Mouse (Mus musculus): ENCODE results near the gene Sema7a. TPM values are rescaled to one million over a fixed set of nuclear protein-coding genes. Genes with fewer than 3 reads are reported as not detected.

Sema7a gene
- polyA plus RNA-seq, 1 experiment from 2014 or later: 0.38 TPM

DNA sequence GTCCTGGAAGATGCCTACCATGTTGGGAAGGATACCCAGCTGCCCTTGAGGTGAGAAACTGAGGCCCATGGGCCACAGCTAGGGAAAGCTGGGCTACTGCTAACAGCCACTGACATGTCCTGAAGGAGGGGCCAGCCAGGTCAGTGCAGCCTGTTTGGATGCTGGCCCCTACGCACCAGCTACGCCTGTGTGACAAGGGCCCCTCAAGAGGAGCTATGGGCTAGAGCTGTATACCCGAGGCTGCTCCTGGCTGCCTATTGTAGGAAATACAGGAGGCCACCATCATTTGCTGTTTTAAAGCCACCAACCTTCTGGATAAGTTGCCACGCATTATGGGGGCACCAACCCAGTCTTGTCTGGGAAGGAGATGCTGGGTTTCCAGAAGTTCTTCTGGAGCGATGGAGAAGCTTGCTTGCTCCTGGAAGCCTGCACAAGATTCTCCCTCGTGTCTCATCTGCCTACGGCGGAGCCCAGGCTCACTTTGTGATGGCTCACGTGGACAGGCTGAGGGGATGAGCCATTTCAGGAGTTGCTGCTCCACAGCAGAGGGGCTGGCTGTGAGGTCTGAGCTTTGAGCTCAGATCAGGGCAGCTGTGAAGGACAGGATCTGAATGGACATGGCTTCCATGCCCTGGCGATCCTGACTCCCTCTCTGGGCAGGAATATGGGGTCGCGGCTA is 68.6 kb downstream of the Sema7a start:
- H3K4me1 ChIP-seq (replicated peaks; ENCODE audit: control insufficient read depth, insufficient read depth, low read length): peaks cover 10% of the 10 kb centered on the region; the same call in 1 of the 2 replicates
- DNase-seq (ENCODE audit: low spot score): no peak
- H3K27ac ChIP-seq (ENCODE audit: low read depth): no peak overlapping the region
- H3K27me3 ChIP-seq (replicated peaks; ENCODE audit: control insufficient read depth, insufficient read depth, low read length): no peaks in the 10 kb centered on the region
- H3K36me3 ChIP-seq (ENCODE audit: control insufficient read depth, insufficient read depth, low read length): no peaks in the 10 kb centered on the region
- ATAC-seq (replicated peaks; ENCODE audit: low FRiP score, low TSS enrichment, low read depth): no peak
- no peak overlapping the region for H3K4me2 ChIP-seq (ENCODE audit: low read length)
- no peaks in the 10 kb centered on the region for H3K9me3 ChIP-seq (ENCODE audit: control insufficient read depth, low read length)
- H3K9ac ChIP-seq (ENCODE audit: low read length): no peak overlapping the region
- H3K4me3 ChIP-seq (ENCODE audit: low read depth, low read length): no peak overlapping the region
- 67% methylated on average over 12 of the region's 12 CpGs for WGBS

- H3K27ac ChIP-seq (ENCODE audit: low read depth): no peak overlapping the region
- H3K9ac ChIP-seq (ENCODE audit: low read length): no peak overlapping the region
- H3K4me2 ChIP-seq (ENCODE audit: low read length): no peak overlapping the region
- no peaks in the 10 kb centered on the region for H3K27me3 ChIP-seq (replicated peaks; ENCODE audit: control insufficient read depth, insufficient read depth, low read length)
- H3K36me3 ChIP-seq (ENCODE audit: control insufficient read depth, insufficient read depth, low read length): no peaks in the 10 kb centered on the region
- H3K9me3 ChIP-seq (ENCODE audit: control insufficient read depth, low read length): no peaks in the 10 kb centered on the region
- no peak overlapping the region for H3K4me3 ChIP-seq (ENCODE audit: low read depth, low read length)
- 10% methylated on average over 6 of the region's 6 CpGs for WGBS
- peaks cover 10% of the 10 kb centered on the region; the same call in 1 of the 2 replicates for H3K4me1 ChIP-seq (replicated peaks; ENCODE audit: control insufficient read depth, insufficient read depth, low read length)
- ATAC-seq (replicated peaks; ENCODE audit: low FRiP score, low TSS enrichment, low read depth) (peak; percentile 62; the same call in 1 of the 2 replicates), DNase-seq (ENCODE audit: low spot score) (no peak)
These were observed 69.1 kb downstream of the Sema7a start for GRCm38 (mm10) chr9:58009015-58009362.

DNA sequence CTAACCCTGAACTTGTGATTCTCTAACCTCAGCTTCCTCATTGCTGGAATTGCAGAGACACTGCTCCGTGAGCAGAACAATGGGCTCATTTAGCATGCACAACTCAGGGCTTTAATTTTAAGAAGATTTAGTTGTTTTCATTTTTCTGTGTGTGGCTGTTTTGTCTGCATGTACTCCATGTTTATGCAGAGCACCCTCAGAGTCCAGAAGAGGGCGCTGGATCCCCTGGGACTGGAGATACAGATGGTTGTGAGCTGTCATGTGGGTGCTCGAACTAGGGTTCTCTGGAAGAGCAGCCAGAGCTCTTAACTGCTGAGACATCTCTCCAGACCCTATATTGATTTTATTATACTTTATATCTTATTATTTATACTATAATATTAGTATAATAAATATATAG is 69.7 kb downstream of the Sema7a start:
- Histone ChIP-seq H3K36me3 (ENCODE audit: control insufficient read depth, insufficient read depth, low read length) (no peaks in the 10 kb centered on the region), H3K9ac (ENCODE audit: low read length) (no peak overlapping the region), H3K27me3 (replicated peaks; ENCODE audit: control insufficient read depth, insufficient read depth, low read length) (no peaks in the 10 kb centered on the region), H3K4me2 (ENCODE audit: low read length) (no peak overlapping the region), H3K4me3 (ENCODE audit: low read depth, low read length) (no peak overlapping the region), H3K4me1 (replicated peaks; ENCODE audit: control insufficient read depth, insufficient read depth, low read length) (peaks cover 10% of the 10 kb centered on the region; the same call in 1 of the 2 replicates), H3K27ac (ENCODE audit: low read depth) (no peak overlapping the region), H3K9me3 (ENCODE audit: control insufficient read depth, low read length) (no peaks in the 10 kb centered on the region)
- WGBS: 60% methylated on average over 3 of the region's 3 CpGs
- DNase-seq (ENCODE audit: low spot score) (no peak), ATAC-seq (replicated peaks; ENCODE audit: low FRiP score, low TSS enrichment, low read depth) (no peak)

DNA sequence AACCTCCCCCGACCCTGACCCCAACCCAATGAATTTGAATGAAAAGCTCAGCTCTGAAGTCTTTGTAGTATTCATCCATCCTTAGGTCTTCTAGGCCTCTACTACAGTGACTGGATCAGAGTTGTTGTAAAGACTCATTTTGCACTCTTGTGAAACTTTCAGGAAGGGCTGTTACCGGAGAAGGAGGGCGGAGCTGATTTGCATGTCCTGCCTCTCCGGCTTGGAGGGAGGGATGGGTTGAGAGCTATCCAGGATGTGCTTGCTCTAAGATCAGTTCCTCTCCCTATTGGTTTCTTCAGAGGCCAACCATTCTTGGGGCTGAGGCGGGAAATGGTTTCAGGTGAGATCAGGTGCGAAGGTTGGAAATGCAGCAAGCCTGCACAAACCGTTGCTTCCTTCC is 71.1 kb downstream of the Sema7a start:
- Histone ChIP-seq H3K9ac (ENCODE audit: low read length) (no peak overlapping the region), H3K9me3 (ENCODE audit: control insufficient read depth, low read length) (no peaks in the 10 kb centered on the region), H3K4me1 (replicated peaks; ENCODE audit: control insufficient read depth, insufficient read depth, low read length) (peaks cover 10% of the 10 kb centered on the region; the same call in 1 of the 2 replicates), H3K36me3 (ENCODE audit: control insufficient read depth, insufficient read depth, low read length) (no peaks in the 10 kb centered on the region), H3K4me2 (ENCODE audit: low read length) (no peak overlapping the region), H3K27me3 (replicated peaks; ENCODE audit: control insufficient read depth, insufficient read depth, low read length) (no peaks in the 10 kb centered on the region), H3K4me3 (ENCODE audit: low read depth, low read length) (no peak overlapping the region), H3K27ac (ENCODE audit: low read depth) (no peak overlapping the region)
- ATAC-seq (replicated peaks; ENCODE audit: low FRiP score, low TSS enrichment, low read depth) (no peak), DNase-seq (ENCODE audit: low spot score) (no peak)
- 26% methylated on average over 7 of the region's 7 CpGs for WGBS

GRCm38 (mm10) chr9:58011552-58011951 is 71.6 kb downstream of the Sema7a start:
- H3K9me3 ChIP-seq (ENCODE audit: control insufficient read depth, low read length): no peaks in the 10 kb centered on the region
- WGBS: 56% methylated on average over 8 of the region's 8 CpGs
- H3K4me1 ChIP-seq (replicated peaks; ENCODE audit: control insufficient read depth, insufficient read depth, low read length): peaks cover 10% of the 10 kb centered on the region; the same call in 1 of the 2 replicates
- H3K27ac ChIP-seq (ENCODE audit: low read depth): no peak overlapping the region
- H3K4me2 ChIP-seq (ENCODE audit: low read length): no peak overlapping the region
- H3K27me3 ChIP-seq (replicated peaks; ENCODE audit: control insufficient read depth, insufficient read depth, low read length): no peaks in the 10 kb centered on the region
- no peak overlapping the region for H3K9ac ChIP-seq (ENCODE audit: low read length)
- no peaks in the 10 kb centered on the region for H3K36me3 ChIP-seq (ENCODE audit: control insufficient read depth, insufficient read depth, low read length)
- DNase-seq (ENCODE audit: low spot score): no peak
- ATAC-seq (replicated peaks; ENCODE audit: low FRiP score, low TSS enrichment, low read depth): no peak
- H3K4me3 ChIP-seq (ENCODE audit: low read depth, low read length): no peak overlapping the region

Other genes starting within 250 kb of the Sema7a start
- gene Edc3, start 231.6 kb upstream of the Sema7a start, polyA plus RNA-seq (2014; fragmentation: Nextera tagmentation; extraction: Ambion mirVana): 25.1 and 25.7 TPM in 2 replicates
- 64.2 and 69.6 TPM in 2 replicates for gene Clk3, start 174.3 kb upstream of the Sema7a start, polyA plus RNA-seq (2014; fragmentation: Nextera tagmentation; extraction: Ambion mirVana)
- gene Arid3b, start 103.3 kb upstream of the Sema7a start, polyA plus RNA-seq (2014; fragmentation: Nextera tagmentation; extraction: Ambion mirVana): 7.3 and 8.4 TPM in 2 replicates
- 91.4 and 96.8 TPM in 2 replicates for gene Ubl7, start 29.1 kb upstream of the Sema7a start, polyA plus RNA-seq (2014; fragmentation: Nextera tagmentation; extraction: Ambion mirVana)
- 3.0 and 4.3 TPM in 2 replicates for gene Cyp11a1, start 66.3 kb downstream of the Sema7a start, polyA plus RNA-seq (2014; fragmentation: Nextera tagmentation; extraction: Ambion mirVana)
- 8.6 and 9.5 TPM in 2 replicates for gene Stra6, start 123.7 kb downstream of the Sema7a start, polyA plus RNA-seq (2014; fragmentation: Nextera tagmentation; extraction: Ambion mirVana)
- gene Ccdc33, start 178.7 kb downstream of the Sema7a start, polyA plus RNA-seq (2014; fragmentation: Nextera tagmentation; extraction: Ambion mirVana): 0.11 and 0.27 TPM in 2 replicates